Mouse (Mus musculus): ENCODE data around the gene Bud31. TPM values are rescaled to one million over a fixed set of nuclear protein-coding genes. Genes with fewer than 3 reads are reported as not detected.
A peak's percentile ranks its signal among the peaks of the same experiment; 100 is the strongest.
"Not testable (repeated sequence)": the region's sequence is repeated elsewhere in the genome, so short reads cannot be mapped to it uniquely, and the experiment has no call there.

The Bud31 gene
- polyA plus RNA-seq (2012; rRNA removed) = 92.0 and 93.3 TPM in 2 replicates

DNA sequence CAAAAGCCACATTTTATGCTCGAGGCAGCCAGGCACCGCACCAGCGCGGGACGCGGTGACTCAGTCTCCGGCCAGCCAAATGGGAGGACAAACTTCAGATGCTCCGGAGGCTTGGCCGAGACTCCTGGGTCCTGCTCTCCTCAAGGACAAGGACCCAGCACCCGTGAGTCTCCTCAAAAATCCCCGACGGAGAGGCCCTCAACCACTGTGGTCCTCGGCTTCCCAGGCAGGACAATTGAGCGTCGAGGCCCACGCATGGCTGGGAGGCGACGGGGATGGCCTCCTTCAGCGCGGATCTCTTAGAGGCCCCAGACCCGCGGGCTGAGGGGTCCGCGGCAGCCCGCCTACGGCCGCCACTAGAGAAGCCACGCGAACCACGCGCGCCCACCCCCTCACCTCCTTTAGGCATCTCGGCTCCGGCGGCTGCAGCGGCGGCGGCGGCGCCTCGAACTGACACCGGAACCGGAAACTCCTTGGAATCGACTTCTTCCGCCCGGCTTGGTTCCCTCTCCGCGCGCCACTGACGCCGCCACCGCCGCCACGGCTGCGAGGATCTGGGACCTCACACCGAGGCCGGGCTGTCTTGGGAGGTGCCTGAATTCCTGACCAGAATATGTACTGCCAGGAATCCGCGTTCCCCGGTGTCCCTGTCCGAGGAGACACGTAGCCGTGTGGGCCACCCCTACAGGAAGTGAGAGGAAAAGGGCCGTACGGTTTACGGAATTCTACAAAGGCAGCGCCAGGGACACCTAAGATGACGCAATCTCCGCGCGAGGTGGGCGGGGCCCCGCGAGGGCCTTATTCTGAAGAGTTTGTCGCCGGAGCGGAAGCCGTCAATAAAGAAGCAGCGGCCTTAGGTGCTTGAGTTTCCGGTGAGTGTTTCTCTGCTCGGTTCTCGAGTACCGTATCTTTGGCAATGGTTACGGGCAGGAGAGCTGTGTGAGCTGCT, at the start of gene Bud31, which contains the start of gene Pdap1:
TSS of gene Bud31 (plus strand) at position 792 of the 949 bp plus-strand sequence.
TSS of gene Pdap1 (minus strand) at position 668 of the 949 bp plus-strand sequence.
- DNase-seq (ENCODE audit: extremely low spot score in 1 of 2, low spot score in 1 of 2) = peak; percentile 89 to 97

- no peak for DNase-seq (ENCODE audit: extremely low spot score in 1 of 2, low spot score in 1 of 2)
Measured at GRCm38 (mm10) chr5:145096195-145096594, 44.0 kb upstream of the Bud31 start.

- DNase-seq (ENCODE audit: extremely low spot score in 1 of 2, low spot score in 1 of 2) = no peak
Measured at GRCm38 (mm10) chr5:145098340-145098821, 41.8 kb upstream of the Bud31 start.

GRCm38 (mm10) chr5:145100960-145101359, 39.2 kb upstream of the Bud31 start:
- no peak for DNase-seq (ENCODE audit: extremely low spot score in 1 of 2, low spot score in 1 of 2)

GRCm38 (mm10) chr5:145101451-145101850, 38.7 kb upstream of the Bud31 start:
- not testable (repeated sequence) for DNase-seq (ENCODE audit: extremely low spot score in 1 of 2, low spot score in 1 of 2)

- peak in 1 of 2 experiments; percentile 58 for DNase-seq (ENCODE audit: extremely low spot score in 1 of 2, low spot score in 1 of 2)
Measured at GRCm38 (mm10) chr5:145102706-145103105, 37.5 kb upstream of the Bud31 start.

- DNase-seq (ENCODE audit: extremely low spot score in 1 of 2, low spot score in 1 of 2) = peak in 1 of 2 experiments; percentile 37
Measured at GRCm38 (mm10) chr5:145104328-145104727, 35.8 kb upstream of the Bud31 start.

GRCm38 (mm10) chr5:145105694-145106275, 34.4 kb upstream of the Bud31 start:
- DNase-seq (ENCODE audit: extremely low spot score in 1 of 2, low spot score in 1 of 2) = no peak

DNA sequence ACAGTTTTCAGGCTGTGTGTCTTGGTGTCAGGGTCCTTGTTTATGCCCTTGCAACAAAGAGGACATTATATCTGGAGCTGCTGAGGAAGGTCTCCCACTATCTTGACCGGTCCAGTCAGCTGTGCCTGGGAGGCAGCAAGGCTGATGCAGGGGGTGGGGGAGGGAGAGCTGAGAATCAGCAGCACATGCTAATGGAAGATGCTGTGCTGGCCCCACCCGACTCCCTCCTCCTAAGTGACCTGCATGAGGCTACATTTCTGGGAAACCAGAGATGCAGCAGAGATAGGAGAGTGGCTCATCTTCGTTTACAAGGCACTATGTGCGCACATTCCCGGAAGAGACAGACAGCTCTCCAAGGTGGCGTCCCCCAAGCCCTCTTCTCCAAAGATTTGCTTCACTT, 29.8 kb upstream of the Bud31 start:
- no peak for DNase-seq (ENCODE audit: extremely low spot score in 1 of 2, low spot score in 1 of 2)

DNA sequence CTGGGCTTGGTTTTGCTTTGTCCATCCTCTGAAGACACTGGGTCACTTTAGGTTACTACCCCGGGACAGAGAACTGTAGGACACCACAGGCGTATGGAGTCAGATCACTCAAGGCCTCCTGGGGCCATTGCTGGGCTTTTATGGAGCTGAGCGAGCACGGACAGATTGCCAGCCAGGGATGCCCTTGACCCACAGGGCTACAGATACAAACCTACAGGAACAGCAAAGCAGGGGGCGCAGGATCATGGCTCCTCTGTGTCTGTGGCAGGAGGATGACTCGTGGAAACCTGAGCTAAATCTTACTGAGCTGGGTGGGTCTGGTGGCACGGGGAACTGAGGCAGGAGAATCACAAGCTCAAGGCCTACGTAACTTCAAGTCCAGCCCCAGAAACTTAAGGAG, 27.6 kb upstream of the Bud31 start:
- DNase-seq (ENCODE audit: extremely low spot score in 1 of 2, low spot score in 1 of 2) = no peak

GRCm38 (mm10) chr5:145113416-145113815, 26.7 kb upstream of the Bud31 start:
- DNase-seq (ENCODE audit: extremely low spot score in 1 of 2, low spot score in 1 of 2) = no peak

DNA sequence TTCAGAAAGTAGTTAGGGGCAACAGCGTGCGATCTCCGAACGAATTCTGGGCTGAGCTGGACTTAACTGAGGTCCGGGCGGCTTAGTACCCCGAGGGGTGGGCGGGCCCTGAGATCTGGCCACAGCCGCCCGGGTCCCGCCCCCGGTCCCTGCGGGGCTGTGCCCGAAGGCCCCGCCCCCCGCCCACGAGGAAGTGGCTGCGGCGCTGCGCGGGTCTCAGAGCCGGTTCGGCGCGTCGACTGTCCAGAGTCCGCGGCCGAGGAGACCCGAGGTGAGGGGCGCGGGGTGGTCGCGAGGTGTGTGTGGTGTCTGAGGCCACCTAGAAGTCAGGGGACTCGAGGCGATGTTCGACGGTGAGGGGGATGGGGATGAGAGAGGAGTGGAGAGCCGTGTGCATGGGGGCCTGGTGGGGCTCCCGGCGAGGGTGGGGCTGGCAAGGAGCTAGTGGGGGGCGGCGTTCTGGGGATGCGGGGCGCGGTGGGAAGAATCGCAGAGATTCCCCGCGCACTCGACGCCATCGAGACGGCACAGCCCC, 26.0 kb upstream of the Bud31 start, which contains the start of gene Arpc1b:
TSS of gene Arpc1b (plus strand) at position 145 of the 535 bp plus-strand sequence.
- DNase-seq (ENCODE audit: extremely low spot score in 1 of 2, low spot score in 1 of 2) = no peak

DNA sequence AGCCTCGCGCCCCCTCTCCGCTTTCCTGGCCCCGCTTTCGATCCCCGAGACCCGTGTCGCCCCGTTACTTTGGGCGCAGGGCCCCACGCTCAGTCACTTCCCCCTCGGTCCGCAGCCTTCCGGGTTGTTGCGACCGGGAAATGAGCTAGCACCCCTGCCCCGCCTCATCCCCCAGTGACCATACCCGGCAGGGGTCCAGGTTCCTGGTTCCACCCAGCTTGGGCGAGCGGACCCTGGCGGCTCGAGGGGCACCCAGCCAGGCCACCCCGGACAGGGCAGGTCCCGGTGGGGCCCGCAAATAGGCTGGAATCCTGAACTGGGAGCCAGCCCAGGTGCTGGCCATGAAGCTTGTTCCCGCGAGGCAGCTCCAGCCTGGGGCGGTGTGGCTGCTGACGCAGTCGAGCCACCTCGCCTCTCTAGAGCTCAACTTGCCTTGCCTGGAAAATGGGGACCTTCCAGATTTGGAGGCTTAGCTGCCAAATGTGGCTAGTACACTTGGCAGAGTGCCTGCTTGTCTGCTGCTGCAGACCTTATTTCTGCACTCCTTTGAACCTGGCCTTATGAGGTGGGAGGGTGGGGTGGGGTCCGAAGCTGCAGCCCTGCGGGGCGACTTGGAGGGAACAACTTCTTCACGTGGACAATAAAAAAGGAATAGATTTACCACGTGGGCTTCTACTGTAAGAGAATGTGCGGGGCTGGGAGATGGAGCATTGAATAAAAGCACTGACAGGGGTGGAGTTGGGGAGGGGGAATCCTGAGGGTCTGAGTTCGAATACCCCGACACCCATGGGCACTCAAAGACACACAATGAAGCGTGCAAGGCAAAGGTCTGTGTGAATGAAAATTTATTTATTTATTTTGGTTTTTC, 25.3 kb upstream of the Bud31 start:
- DNase-seq (ENCODE audit: extremely low spot score in 1 of 2, low spot score in 1 of 2) = no peak

GRCm38 (mm10) chr5:145115736-145116135, 24.4 kb upstream of the Bud31 start:
- DNase-seq (ENCODE audit: extremely low spot score in 1 of 2, low spot score in 1 of 2) = no peak

DNA sequence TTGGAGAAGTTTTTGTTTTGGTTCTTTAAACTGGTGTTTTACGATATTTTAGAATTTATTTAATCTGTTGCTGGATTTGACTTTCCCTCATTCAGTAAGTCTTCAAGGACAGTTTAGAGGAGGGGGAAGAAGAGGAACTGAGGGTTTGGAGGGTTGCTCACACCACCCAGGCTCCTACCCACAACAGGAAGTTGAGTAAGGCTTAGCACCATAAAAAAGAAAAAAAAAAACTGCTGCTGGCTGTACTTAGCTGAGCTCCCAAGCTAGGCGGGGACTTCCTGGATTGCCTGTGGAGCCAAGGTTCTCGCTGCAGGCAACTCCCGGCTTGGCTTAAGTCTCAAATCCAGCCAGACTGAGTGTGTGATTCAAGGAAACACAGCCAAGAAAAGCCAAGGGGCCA, 23.8 kb upstream of the Bud31 start:
- no peak for DNase-seq (ENCODE audit: extremely low spot score in 1 of 2, low spot score in 1 of 2)

- peak in 1 of 2 experiments; percentile 62 for DNase-seq (ENCODE audit: extremely low spot score in 1 of 2, low spot score in 1 of 2)
Measured at GRCm38 (mm10) chr5:145116916-145117315, 23.2 kb upstream of the Bud31 start.

GRCm38 (mm10) chr5:145118005-145118404, 22.2 kb upstream of the Bud31 start:
- no peak for DNase-seq (ENCODE audit: extremely low spot score in 1 of 2, low spot score in 1 of 2)

DNA sequence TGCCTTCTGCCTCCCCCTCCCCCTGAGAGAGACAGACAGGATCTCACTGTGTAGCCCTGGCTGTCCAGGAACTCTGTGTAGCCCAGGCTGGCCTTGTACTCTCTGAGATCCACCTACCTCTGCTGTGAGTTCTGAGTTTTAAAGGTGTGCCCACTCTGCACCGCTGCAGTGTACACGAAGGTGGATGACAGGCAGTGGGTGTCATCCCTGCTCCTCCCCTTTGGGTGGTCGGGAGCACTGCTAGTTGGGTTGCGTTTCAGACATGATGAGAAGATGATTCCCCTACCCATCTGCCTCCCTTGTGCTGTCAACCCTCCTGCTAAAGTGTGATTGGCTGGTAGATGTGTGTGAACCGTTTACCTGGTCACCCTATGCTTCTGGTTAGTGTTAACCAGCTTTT, 21.7 kb upstream of the Bud31 start:
- DNase-seq (ENCODE audit: extremely low spot score in 1 of 2, low spot score in 1 of 2) = no peak

- no peak for DNase-seq (ENCODE audit: extremely low spot score in 1 of 2, low spot score in 1 of 2)
Measured at GRCm38 (mm10) chr5:145119385-145119784, 20.8 kb upstream of the Bud31 start.

DNA sequence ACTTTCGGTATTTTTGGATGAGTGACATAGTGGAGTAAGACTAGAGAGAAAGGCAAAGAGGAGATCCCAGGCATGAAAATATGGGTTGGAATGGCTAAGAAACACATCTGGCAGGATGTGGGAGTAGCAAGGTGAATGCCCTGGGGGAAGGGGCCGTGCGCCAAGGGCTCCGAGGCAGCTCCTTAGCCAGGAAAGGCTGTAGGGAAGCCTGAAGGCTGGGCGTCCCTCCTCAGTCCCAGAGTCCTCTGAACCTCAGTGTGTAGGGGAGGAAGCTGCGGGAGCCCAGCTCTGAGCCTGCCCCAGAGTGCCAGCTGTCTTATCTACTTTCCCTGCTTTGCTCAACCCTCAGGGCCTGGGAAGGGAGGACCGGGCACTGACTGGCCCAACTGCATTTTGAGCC, 19.2 kb upstream of the Bud31 start:
- no peak for DNase-seq (ENCODE audit: extremely low spot score in 1 of 2, low spot score in 1 of 2)

Data from frontal cortex, adult 2 months (tissue).